Mouse (Mus musculus) embryonic fibroblast, embryonic 13.5 days (primary cell): Measurements from ENCODE around the gene Mrps34.

Experiments used
- CTCF ChIP-seq: IDR thresholded peaks from 2 replicates; pipeline ENCODE4 v1.5.1; 2011; ENCODE audit warnings: mild to moderate bottlenecking, control low read depth, low read length, moderate library complexity, borderline replicate concordance; ENCODE audit not compliant: insufficient read depth
- POLR2A ChIP-seq: IDR thresholded peaks from 2 replicates; pipeline ENCODE4 v1.6.1; 2011; ENCODE audit warnings: low read depth, mild to moderate bottlenecking, control low read depth, low read length, moderate library complexity

DNA sequence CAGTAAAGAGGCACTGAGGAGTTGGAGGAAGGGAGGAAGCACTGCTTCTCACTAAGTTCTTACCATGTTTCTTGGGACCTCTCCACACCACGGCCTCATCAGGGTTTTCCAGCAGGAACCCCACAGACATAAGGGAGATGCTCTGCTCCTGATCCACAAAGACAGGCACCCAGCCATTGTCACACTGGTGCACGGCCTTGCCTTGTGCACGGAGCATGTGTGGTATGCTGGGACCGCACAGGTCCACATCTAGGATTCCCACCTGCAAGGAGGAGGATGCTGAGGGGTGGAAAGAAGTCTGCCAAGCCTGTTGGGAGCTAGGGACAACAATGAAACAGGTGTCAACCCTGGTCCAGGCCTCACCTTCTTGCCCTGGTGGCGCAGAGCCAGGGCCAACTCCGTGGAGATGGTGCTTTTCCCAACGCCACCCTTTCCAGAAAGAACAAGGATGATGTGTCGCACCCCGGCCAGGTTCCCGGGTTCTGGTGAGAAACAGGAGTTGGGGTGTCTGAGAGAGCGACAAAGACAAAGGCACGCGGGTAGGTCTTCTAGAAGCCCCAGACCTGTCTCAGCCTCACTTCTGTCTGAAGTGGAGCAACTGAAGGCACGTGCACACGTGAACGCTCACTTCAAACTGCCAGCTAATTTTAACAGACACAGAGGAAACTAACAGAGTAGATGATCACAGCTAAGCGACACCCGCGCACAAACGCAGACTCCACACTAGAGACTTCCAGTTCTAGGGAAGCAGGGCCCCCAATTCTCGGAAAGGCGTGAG, 9.4 kb upstream of the Mrps34 start:
- TF ChIP-seq POLR2A (no peak), CTCF (no peak)
